Mouse (Mus musculus) spleen, postnatal 4 days (tissue): ENCODE data around the gene Crim1.
"Not testable (repeated sequence)": the region's sequence is repeated elsewhere in the genome, so short reads cannot be mapped to it uniquely, and the experiment has no call there.

Source experiments
- DNase-seq, 2 experiments: peaks; one replicate each; pipeline ENCODE4 v3.0.0; 2022; ENCODE audit warnings: low spot score in 2 of 2

Gene Crim1

DNA sequence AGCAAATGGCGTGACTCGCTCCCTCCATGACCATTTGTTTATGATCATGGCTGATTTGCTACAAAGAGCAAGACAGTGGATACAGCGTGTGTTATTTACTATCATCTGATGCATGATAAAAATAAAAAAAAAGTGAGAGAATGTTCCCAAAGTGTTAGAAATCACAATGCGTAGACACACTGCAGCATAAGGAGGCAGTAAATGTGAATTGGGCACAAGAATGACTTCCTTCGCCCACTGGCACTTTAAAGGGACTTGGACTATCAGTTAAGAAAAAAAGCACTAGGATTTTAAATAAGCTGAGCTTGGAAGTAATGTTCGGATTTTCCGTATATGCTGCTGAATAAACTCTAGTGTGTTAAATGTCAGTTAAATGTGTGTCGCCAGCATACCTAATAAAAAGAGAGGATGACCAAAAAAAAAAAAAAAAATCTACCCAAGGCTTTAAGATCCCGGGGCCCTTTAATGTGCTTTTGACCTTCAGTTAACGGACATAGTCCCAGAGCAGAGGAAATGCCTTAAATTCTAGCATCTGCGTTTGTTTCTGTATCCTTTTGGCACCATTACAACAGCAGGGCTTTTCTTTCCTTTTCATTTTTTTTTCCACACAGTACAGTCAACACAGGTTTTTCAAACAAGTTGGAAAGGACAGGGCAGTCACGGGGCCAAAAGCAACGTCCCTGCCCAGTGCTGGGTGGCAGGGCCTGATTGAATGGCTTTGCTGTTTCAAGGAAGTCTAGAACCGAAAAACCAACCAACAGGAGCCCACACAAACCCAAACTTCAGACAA is 50.3 kb downstream of the Crim1 start:
- DNase-seq: no peak

- not testable (repeated sequence) for DNase-seq
Measured at GRCm38 (mm10) chr17:78253587-78253986, 53.5 kb downstream of the Crim1 start.

DNA sequence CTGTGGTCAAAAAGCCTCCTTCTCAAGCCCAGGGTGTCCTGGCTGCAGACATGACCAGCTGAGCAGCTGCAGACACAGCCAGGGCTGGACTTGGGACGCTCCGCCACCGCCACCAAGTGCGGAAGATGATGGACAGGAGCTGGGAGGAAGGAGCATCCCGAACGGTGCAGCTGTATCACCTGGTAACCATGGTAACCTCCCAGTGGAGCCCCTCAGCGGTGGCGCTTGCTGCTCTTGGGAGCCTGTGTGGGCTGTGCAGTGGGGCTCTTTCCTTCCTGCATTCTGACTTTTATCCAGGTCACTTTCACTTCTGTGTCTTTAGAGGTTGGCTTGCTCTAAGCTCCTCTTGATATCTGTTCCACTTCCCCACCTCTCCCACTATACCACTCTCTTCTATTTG is 54.2 kb downstream of the Crim1 start:
- no peak for DNase-seq

DNA sequence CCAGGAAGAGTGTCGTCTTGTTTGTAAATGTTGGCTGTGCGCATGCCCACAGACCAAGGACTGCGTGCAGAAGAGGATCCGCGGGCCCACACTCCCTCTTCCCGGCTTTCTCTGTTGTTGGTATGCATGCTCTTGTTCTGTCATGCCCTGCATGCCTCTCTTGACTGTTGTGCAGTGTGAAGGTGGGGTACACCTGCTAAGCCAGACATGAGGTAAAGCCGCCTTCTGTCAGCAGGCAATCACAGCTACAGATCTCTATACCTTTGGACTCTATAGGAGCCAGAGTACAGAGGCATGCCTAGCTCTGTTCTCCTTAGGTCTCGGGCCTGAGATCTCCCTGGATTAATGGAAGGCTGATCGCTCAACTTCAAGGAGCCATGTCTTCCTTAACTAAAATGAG is 55.7 kb downstream of the Crim1 start:
- DNase-seq: no peak

GRCm38 (mm10) chr17:78256534-78256933 is 56.5 kb downstream of the Crim1 start:
- DNase-seq: no peak

- DNase-seq: no peak
Measured at GRCm38 (mm10) chr17:78261684-78262083, 61.6 kb downstream of the Crim1 start.

DNA sequence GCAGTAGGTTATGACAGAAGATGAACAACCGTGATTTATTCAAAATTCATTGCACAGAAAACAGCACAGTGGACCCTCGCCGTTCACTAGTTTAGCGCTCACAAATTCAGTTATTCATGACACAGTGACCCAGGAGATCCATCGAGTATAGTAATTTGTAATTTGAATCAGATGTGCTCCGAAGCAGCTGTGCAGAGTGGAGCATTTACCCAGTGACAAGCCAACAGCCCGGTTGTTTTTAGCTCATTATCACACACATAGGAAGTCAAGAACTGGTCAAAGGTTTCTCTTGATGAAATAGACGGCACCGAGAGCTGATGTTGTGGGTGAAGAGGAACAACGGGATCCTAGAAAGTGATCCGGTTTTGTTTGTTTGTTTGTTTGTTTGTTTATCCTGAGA is 64.1 kb downstream of the Crim1 start:
- no peak for DNase-seq

DNA sequence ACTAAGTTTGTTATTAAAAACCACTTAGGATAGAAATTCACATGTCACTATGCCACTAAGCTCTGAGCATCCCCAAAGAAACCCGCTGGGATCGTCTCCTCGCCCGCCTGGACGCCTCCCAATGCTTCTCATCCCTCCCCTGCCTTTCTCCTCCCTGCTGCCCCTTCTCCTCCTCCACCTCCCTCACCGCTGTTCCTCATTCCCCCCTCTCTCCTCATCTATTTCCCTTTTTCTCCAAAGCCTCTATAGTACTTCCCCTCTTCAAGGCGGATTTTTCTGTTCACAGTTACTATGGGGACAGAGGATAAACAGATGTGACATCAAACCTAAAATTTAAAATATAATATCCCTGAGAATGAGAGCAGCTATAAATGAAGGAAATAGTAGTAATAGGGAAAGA is 65.1 kb downstream of the Crim1 start:
- no peak for DNase-seq

DNA sequence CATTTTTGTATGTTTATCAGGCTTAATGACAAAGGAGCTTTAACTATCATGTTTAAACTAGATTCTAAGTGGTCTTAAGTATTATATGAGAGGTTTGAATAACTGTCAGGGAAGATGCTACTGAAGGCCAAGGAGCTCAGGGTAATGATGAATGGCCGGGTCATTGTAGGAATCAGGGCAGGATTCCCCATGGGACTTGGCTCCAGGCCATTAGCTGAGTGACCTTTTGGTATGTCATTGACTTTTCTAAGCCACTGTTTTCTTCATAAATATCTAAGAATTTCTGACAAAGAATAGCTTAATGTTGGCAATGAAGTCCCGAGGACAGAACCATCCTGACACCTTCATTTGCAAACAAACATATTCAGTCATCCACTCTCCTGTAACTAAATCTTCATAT is 66.2 kb downstream of the Crim1 start:
- DNase-seq: no peak

DNA sequence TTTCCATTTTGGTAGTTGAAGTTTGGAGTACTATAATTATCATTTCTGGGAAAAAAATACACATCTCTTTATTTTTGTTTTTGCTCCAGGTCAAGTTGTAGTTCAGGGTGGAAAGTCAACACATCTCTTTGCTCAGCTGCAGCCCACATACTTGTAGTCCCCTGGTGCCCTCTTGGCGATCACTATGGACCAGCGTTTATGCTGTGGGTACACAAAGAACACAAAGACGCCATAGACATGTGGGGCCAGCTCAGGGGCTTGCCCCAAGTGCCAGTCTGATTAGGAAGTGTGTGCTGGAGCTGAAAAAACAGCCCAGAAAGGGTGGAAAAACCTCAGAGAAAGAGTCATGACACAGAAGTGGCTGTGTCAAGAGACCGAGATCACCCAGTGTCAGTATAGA is 68.5 kb downstream of the Crim1 start:
- DNase-seq: no peak

DNA sequence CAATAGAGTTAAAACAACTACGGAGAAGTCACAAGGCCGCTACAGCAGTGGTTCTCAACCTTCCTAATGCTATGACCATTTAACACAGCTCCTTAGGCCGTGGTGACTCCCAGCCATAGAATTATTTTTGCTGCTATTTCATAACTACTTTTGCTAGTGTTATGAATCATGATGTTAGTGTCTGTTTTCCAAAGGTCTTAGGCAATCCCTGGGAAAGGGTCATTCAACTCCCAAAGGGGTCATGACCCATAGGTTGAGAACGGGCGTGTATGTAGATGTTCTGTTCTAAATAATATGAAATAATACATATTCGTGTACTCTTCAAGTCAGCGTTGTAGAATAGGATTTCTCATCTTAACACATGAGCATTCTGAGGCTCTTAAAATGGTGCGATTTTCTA is 69.3 kb downstream of the Crim1 start:
- DNase-seq: no peak

GRCm38 (mm10) chr17:78270019-78270418 is 70.0 kb downstream of the Crim1 start:
- DNase-seq: no peak

- DNase-seq: no peak
Measured at GRCm38 (mm10) chr17:78271731-78272130, 71.7 kb downstream of the Crim1 start.

DNA sequence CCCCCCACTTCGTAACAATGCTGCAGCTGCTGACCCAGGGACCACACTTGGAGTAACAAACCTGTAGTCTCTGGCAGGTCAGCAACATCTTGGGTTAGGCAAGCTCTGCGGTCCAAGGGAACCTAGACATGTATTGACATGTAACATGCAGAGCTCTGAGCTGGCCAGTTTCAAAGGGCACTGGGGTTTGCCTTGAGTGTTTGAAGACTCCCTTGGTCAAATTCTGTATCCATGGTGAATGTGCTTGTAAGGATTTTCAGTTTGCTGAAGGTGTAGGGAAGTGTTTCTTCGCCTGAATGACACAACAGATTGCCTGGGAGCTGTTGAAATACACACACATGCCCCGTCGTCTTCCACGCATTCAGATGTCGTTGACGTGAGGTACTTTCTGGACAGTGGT is 72.1 kb downstream of the Crim1 start:
- DNase-seq: no peak

DNA sequence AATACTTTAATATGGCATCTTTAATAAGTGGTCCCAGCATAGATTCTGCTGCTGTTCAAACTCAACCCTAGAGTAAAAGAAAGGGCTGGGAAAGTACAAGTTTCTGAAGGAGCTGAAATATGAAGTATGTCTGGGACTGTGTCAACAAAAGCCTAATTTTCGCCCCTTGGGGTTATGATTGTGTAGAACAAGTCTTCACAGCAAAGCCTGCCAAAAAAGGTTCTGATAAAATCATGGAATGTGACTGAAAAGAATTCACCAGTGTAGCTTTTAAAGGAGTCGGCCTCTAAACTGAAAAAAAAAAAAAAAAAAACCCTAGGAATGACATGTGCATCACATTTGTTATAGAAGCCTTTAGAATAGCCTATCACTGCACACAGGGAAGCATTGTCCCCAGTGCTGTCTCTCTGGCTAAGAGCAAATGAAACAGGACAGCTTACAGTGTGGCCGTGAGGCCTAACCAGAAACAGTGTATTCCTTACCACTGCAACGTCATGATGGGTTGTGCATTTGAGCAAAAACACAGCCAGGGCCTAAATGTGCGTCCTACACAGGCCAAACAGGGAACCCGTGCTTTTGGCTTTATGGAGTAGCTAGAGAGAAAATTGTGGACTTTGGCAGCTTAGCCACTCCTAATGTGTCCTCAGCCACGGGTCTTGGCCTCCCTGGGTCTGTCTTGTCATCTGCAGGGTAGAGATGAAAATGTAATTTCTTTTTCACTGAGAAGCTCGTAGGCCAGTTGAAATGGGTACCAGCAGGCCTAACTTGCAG is 72.8 kb downstream of the Crim1 start:
- no peak for DNase-seq

DNA sequence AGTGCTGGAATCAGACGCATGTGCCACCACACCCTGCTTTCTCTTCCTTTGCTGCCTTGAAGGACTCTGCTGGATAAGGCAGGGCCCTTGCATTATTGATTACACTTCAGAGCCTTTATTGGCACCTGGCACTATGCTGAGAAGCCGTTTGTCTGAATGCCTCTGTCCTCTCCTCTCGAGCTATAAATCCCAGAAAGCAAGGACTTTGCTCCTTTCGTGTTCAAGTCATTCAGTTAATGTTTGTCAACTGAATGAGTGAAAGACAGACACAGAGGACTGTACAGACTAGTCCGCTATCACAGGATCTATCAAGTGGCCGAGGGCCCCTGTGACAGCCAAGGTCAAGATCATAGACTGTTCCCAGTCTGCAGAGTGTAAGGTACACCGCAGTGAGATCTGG is 73.8 kb downstream of the Crim1 start:
- no peak for DNase-seq

GRCm38 (mm10) chr17:78274609-78275506 is 74.8 kb downstream of the Crim1 start:
- no peak for DNase-seq

DNA sequence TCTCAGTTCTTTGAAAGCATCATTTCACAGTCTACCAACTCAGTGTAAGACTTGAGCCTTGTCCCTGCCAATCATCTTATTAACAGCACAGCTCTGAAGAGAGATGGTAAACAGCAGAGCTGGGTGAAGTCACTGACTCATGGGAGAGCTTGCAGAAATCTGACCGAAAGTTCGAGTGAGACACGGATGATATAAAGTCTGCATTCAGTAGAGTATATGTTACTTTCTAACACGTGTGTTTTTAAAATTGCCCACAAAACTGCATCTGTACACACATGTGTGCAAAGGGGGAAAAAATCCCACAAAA is 75.4 kb downstream of the Crim1 start:
- DNase-seq: no peak

DNA sequence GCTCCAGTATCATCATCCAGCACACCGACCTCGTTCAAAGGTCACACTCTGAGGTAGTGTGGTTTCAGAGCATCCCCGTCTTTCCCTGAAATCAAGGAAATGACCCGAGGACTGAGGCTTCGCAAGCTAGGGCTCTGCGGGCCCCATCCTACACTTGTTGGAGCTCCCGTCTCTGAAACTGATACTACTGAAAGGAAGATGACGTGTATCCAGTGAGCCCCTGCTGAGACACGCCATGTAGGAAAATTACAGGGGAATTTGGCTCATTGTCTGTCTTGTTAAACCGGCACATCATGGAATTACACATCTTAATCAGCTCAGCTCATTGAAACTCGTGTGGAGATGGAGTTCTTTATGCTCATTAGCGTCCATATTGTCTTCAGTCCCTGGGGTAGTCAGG is 79.1 kb downstream of the Crim1 start:
- no peak for DNase-seq

DNA sequence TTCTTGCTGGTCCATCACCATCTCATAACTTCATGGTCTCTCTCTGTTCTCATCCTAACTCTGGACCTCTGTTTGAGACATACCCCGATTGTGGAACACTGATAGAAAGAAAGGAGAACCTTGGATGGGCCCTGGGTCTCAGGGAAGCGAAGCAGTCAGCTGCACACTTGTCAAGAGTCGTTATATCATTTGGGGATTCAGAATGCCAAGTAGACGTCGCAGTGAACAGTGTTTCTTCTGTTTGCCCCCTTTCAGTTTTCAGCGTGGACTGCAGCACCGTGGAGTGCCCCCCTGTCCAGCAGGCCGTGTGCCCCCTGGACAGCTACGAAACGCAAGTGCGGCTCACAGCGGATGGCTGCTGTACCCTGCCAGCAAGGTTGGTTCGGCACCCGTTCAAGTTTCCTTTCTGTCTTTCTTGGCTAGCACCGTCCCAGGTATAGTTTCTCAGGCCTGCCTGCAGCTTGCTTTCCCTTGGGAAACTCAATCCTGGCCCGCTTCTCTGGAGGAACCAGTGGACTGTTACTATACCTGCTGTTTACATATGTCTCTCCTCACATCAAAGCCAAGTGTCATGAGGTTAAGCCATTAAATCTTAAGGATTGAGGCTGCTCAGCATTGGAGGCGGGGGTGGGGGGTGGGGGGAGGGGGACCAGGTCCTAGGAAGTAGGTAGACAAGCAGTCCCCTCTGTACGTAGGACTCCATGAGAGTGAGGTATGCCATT is 81.1 kb downstream of the Crim1 start:
- no peak for DNase-seq

- no peak for DNase-seq
Measured at GRCm38 (mm10) chr17:78283271-78283992, 83.4 kb downstream of the Crim1 start.
